Mouse (Mus musculus): ENCODE measurements at regions not wholly inside any gene's neighbourhood (a gene's known extent, or its start where the extent isn't known, plus 50 kb on each side); places are given as distances from the start of the nearest gene placed in this dataset.

- DNase-seq (ENCODE audit: extremely low spot score in 1 of 2, low spot score in 2 of 2), result no peak
- intact Hi-C loops (cut with DNase I), result loop anchor here (5.0 kb wide), 2 partner anchors 98 to 102 kb away; no protein-coding TSS in a partner anchor
Observed at GRCm38 (mm10) chr12:105959756-105960155, 50.3 kb upstream of the Vrk1 start.

Data from left cerebral cortex, postnatal 10 days (tissue).